Mouse (Mus musculus) lung, postnatal 0 days (tissue): ENCODE data around the gene Ablim1.

Experiments used
- CTCF ChIP-seq: IDR thresholded peaks from 2 replicates; pipeline ENCODE4 v1.5.1; 2016; ENCODE audit warnings: antibody characterized with exemption, mild to moderate bottlenecking
- EP300 ChIP-seq: IDR thresholded peaks from 2 replicates; pipeline ENCODE4 v1.6.1; 2016; ENCODE audit warnings: antibody characterized with exemption, mild to moderate bottlenecking, control low read depth

- TF ChIP-seq CTCF (no peak), EP300 (no peak)
Observed at GRCm38 (mm10) chr19:57113975-57114374, 200.7 kb downstream of the Ablim1 start.
